Mouse (Mus musculus) neural tube, embryonic 10.5 days (tissue): ENCODE measurements around the gene Tmem189.

Source experiments
- DNase-seq: peaks from one replicate; pipeline ENCODE4 v3.0.0-alpha.2; 2017; ENCODE audit warnings: low spot score; ENCODE audit errors: extremely low spot score

The Tmem189 gene

DNA sequence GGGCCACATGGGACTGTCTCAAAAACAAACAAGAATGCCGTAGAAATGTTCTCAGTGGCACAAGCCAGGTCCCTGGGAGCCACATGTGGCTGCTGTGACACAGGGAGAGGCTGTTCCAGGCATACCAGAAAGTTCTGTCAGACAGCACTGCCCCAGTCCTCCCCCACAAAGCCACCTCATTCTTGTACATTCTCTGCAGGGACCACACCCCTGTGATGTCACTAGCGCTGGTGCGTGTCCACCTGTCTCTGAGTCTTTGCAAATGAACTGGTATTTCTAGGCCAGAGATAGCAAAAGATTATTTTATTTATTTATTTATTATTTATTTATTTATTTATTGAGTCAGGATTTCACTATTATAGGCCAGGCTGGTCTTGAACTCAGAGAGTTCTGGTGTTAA, 5.9 kb downstream of the Tmem189 start:
- DNase-seq = no peak

DNA sequence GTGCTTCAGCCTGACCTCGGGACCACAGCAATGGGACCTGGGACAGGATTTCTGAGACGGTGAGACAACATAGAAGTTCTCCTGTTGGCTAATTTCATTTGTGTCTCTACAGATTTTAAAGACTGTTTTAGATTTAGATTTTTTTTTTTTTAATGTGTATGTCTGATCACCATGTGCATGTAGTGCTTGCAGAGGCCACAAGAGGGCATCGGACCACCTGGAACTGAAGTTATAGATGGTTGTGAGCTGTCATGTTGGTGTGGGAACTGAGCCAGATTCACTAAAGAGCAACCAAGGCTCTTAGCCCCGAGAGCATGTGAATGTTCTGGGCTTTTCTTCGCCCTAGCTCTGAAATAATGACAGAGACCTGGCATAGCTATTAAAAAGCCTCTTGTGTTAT, 9.0 kb downstream of the Tmem189 start:
- peak; percentile 52 for DNase-seq

DNA sequence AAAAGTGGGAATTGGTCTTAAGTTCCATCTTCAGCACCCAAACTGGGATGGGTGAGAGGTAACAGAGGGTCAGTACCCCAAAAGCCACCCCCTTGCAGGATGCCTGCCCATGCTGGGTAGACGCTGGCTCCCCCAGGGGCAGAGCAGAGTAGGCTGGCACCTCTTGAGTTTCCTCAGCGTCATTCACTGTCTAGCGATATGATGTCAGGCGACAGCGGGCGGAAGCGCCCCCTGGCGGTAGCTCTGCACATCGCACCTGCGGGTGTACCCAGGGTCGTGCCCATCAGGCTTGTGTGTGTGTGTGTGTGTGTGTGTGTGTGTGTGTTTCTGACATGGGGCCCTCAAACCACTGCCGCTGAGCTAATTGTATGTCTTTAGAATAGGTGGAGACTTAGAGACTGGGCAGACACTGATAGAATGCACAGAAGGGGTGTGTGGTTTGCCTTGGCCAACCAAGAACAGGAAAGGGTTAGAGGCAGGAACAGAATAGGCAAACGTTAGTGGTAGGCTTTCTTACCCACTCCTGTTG, 9.7 kb downstream of the Tmem189 start:
- DNase-seq = peak; percentile 84

GRCm38 (mm10) chr2:167678600-167678999, 11.0 kb downstream of the Tmem189 start:
- DNase-seq = no peak

GRCm38 (mm10) chr2:167675120-167675909, 14.3 kb downstream of the Tmem189 start:
- DNase-seq = no peak

GRCm38 (mm10) chr2:167672212-167672685, 17.4 kb downstream of the Tmem189 start:
- DNase-seq = no peak

- DNase-seq = no peak
Measured at GRCm38 (mm10) chr2:167671101-167671633, 18.5 kb downstream of the Tmem189 start.

GRCm38 (mm10) chr2:167669398-167669797, 20.2 kb downstream of the Tmem189 start:
- no peak for DNase-seq

GRCm38 (mm10) chr2:167668426-167668825, 21.2 kb downstream of the Tmem189 start:
- DNase-seq = no peak

DNA sequence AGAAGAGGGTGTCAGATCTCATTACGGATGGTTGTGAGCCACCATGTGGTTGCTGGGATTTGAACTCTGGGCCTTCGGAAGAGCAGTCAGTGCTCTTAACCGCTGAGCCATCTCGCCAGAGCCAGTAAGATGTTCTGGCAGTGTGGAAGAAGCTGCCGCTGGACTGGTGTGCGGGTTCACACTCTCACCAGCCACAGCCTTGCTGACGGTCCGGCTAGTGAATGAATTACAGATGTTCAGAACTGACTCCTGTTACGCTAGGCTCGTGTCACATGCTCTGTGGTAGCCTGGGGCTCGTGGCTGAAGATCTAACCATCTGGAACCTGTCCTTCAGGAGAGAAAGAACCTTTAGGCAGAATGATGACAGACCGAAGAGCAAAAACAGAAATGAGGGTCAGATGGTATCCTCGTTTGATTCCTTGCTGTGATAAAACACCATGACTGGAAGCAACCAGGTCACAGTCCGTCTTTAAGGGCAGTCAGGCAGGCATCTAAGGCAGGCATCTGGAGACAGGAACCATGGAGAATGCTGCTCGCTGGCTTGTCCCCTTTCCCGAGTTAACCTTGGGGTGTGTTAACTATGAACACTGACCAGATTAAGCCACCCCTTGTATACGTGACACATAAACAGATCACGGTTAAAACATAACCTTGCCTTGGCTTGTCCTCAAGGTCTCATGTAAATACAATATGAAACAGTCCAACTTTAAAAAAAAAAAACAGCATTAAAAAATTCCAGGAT, 23.5 kb downstream of the Tmem189 start:
- no peak for DNase-seq

DNA sequence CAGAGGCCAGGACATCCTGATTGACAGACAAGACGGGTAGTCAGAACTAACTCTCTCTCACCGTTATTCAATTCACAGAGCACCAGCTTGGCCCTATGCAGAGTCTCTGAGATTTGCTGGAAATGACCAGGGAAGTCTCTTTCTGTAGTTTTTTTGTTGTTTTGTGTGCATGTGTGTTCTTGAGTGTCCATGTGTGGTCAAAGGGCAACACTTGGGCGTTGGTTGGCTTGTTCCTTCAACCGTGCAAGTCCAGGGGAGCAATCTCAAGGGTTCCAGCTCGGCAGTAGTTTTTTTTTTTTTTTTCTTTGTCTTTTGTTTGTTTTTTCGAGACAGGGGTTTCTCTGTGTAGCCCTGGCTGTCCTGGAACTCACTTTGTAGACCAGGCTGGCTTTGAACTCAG, 26.9 kb downstream of the Tmem189 start:
- DNase-seq = no peak

DNA sequence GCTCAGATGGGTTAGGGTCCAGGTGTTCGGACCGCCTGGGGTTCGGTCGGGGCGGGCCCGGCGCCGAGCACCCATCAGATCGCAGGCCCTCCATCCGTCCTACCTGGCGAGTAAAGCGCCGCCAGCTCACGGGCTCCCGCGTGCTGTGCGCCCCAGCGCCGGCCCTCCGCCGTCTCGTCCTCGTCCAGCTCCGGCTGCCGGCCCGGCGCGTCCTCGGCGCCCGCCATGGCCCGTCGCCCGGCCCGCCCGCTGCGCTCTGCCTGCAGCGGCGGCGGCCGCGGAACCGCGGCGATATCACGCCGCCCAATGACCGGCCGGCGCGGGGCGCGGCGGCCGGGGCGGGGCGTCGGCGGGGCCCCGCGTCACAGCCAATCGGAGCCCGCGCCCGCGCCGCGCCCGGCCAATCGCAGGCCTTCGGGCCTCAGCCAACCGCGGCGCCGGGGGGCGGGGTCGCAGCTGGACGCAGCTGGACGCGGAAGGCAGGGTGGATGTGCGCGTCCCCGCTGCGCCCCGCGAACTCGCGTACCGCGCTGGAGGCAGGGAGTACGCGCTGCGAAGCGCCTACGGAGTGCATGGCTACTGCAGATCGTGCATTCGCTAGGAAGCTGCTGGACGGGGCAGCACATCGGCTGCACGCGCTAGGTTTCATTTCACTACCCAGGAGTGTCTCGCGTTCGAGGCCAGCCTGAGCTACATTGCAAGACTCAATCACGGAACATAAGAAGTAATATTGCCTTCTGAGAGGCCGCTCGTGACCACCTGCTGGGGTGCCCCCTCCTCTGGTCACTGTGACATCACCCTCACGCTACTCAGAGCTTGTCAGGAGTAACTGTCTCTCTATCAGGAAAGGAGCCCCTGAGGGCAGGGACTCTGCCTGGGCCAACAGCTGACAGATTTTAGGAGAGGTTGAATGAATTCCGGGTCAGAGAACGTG, 28.1 kb downstream of the Tmem189 start, which contains the start of gene Gm20431:
Gm20431 (minus strand) TSS at position 227 of the 934 bp plus-strand sequence.
- peak; percentile 90 for DNase-seq

- DNase-seq = peak; percentile 38
Measured at GRCm38 (mm10) chr2:167660611-167660971, 29.0 kb downstream of the Tmem189 start.

GRCm38 (mm10) chr2:167659847-167660610, 29.6 kb downstream of the Tmem189 start:
- peak; percentile 27 for DNase-seq

GRCm38 (mm10) chr2:167659177-167659846, 30.3 kb downstream of the Tmem189 start:
- DNase-seq = no peak

GRCm38 (mm10) chr2:167658712-167659111, 30.9 kb downstream of the Tmem189 start:
- DNase-seq = no peak

DNA sequence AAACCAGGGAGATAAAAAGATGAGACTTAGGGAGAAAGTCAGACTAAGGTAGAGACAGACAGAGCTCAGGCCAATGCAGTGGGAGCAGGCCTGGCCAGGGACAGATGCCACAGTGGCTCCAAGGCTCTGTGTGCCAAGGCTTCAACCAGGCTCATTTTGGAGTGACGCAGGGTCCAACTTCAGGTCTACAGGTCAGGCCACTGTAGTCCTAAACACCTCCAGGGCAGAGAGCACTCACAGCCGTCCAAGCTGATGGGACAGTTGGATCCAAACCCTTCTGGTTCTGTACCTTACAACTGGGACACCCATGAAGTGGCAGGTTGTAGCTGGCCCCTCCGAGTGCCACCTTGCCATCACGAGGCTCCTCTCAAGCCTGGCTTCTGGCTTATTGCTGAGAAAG, 31.6 kb downstream of the Tmem189 start:
- DNase-seq = no peak

GRCm38 (mm10) chr2:167656629-167657478, 32.8 kb downstream of the Tmem189 start:
- DNase-seq = no peak
